Mouse (Mus musculus): ENCODE measurements around the gene Fntb.

- no peak for TF ChIP-seq MAZ (IDR thresholded peaks at IDR 0.05; ENCODE audit: low read depth, low read length)
- TF ChIP-seq TAL1 (IDR thresholded peaks at IDR 0.05; ENCODE audit: low read length), result peak; percentile 54
- no peak for TF ChIP-seq POLR2A (IDR thresholded peaks at IDR 0.05; ENCODE audit: control insufficient read depth in 1 of 2, insufficient read depth in 1 of 2, low read depth in 1 of 2, low read length in 2 of 2, poor library complexity in 1 of 2)
- TF ChIP-seq MYC (IDR thresholded peaks at IDR 0.05; ENCODE audit: low read depth, low read length), result no peak
- TF ChIP-seq CTCF (IDR thresholded peaks at IDR 0.05 in 2 of 3, conservative IDR thresholded peaks at IDR 0.05 in 1 of 3; ENCODE audit: control insufficient read depth in 1 of 3, insufficient read depth in 1 of 3, low read depth in 2 of 3, low read length in 3 of 3, poor library complexity in 1 of 3, severe bottlenecking in 1 of 3), result no peak
- TF ChIP-seq TBP (IDR thresholded peaks at IDR 0.05; ENCODE audit: low read depth, low read length), result no peak
- no peak for TF ChIP-seq USF1 (IDR thresholded peaks at IDR 0.05; ENCODE audit: low read depth, low read length)
- no peak for TF ChIP-seq MAX (IDR thresholded peaks at IDR 0.05; ENCODE audit: low read length)
- TF ChIP-seq SMC3 (IDR thresholded peaks at IDR 0.05; ENCODE audit: low read depth, low read length), result no peak
- TF ChIP-seq GATA1 (IDR thresholded peaks at IDR 0.05; ENCODE audit: low read depth, low read length), result peak; percentile 70
Measured at GRCm38 (mm10) chr12:76790446-76791084, 25.2 kb downstream of the Fntb start.
